In genomic region chr2:50045841-50046240, GRCm38 (mm10) we compare ENCODE assay signal across 24 mouse cellular contexts. TPM values are rescaled to one million over a fixed set of nuclear protein-coding genes. Genes with fewer than 3 reads are reported as not detected.
DNase-seq lines count a peak whose midpoint lies in the region; ATAC-seq and TF ChIP-seq lines count a peak whose summit lies in the region.
"Had no signal": no experiment of that assay in that cellular context is flagged by ENCODE, and none has a peak within 500 bp of the region (broad histone marks: within the 10 kb centered on the region; RNA-seq: fewer than 3 reads in every experiment).

No protein-coding gene starts in this region.

- H3K36me3 ChIP-seq in forebrain, embryonic 12.5 days (replicated peaks) = no peaks in the 10 kb centered on the region
- no peaks in the 10 kb centered on the region for H3K36me3 ChIP-seq in forebrain, embryonic 11.5 days (ENCODE audit: control insufficient read depth, insufficient read depth, low read length)
- H3K36me3 ChIP-seq in forebrain, embryonic 14.5 days (ENCODE audit: control insufficient read depth, insufficient read depth, low read length) = no peaks in the 10 kb centered on the region
- no peaks in the 10 kb centered on the region for H3K36me3 ChIP-seq in forebrain, postnatal 0 days (ENCODE audit: insufficient read depth)
- no peaks in the 10 kb centered on the region for H3K36me3 ChIP-seq in forebrain, embryonic 16.5 days (ENCODE audit: control insufficient read depth, insufficient read depth)
- no peaks in the 10 kb centered on the region for H3K36me3 ChIP-seq in lung, postnatal 0 days (ENCODE audit: insufficient read depth, low read length)
- H3K36me3 ChIP-seq: embryonic facial prominence, embryonic 10.5 days; embryonic facial prominence, embryonic 12.5 days; G1E had no signal

- peak overlapping the region; percentile 13; the same call in 1 of the 2 replicates for H3K27ac ChIP-seq in forebrain, embryonic 12.5 days
- H3K27ac ChIP-seq in forebrain, embryonic 11.5 days (ENCODE audit: low read depth, low read length) = no peak overlapping the region
- H3K27ac ChIP-seq in forebrain, embryonic 14.5 days (ENCODE audit: low read depth, low read length) = peak overlapping the region; percentile 81; the same call in 1 of the 2 replicates
- H3K27ac ChIP-seq in forebrain, postnatal 0 days (ENCODE audit: low read depth, low read length) = no peak overlapping the region
- H3K27ac ChIP-seq in forebrain, embryonic 16.5 days (ENCODE audit: low read length) = 0 out of 2 replicates have a peak overlapping the region, but pooled peaks have one; percentile 34
- H3K27ac ChIP-seq in lung, postnatal 0 days (ENCODE audit: low read length) = no peak overlapping the region
- H3K27ac ChIP-seq: embryonic facial prominence, embryonic 10.5 days; embryonic facial prominence, embryonic 12.5 days had no signal

- H3K27me3 ChIP-seq in forebrain, embryonic 12.5 days = 0 out of 2 replicates have a peak, but pooled peaks cover 3% of the 10 kb centered on the region
- H3K27me3 ChIP-seq in forebrain, embryonic 11.5 days (ENCODE audit: control insufficient read depth, insufficient read depth, low read length) = no peaks in the 10 kb centered on the region
- no peaks in the 10 kb centered on the region for H3K27me3 ChIP-seq in forebrain, embryonic 14.5 days (replicated peaks; ENCODE audit: control insufficient read depth, insufficient read depth, low read length)
- no peaks in the 10 kb centered on the region for H3K27me3 ChIP-seq in forebrain, postnatal 0 days (ENCODE audit: insufficient read depth, low read length)
- no peaks in the 10 kb centered on the region for H3K27me3 ChIP-seq in forebrain, embryonic 16.5 days (replicated peaks; ENCODE audit: control insufficient read depth, insufficient read depth, low read length)
- no peaks in the 10 kb centered on the region for H3K27me3 ChIP-seq in lung, postnatal 0 days (replicated peaks; ENCODE audit: insufficient read depth, low read length)
- H3K27me3 ChIP-seq: CH12.LX; embryonic facial prominence, embryonic 12.5 days had no signal

- DNase-seq in forebrain, embryonic 11.5 days (ENCODE audit: low spot score) = no peak
- DNase-seq in forebrain, embryonic 14.5 days (ENCODE audit: low spot score) = no peak
- no peak for DNase-seq in forebrain, postnatal 0 days
- peak; percentile 91 for DNase-seq in retina, postnatal 1 day
- no peak for DNase-seq in thymus, postnatal 36 days
- no peak for DNase-seq in lung, postnatal 0 days (ENCODE audit: low spot score)
- DNase-seq: adrenal gland, adult 2 months; adrenal gland, postnatal 10 days; adrenal gland, postnatal 25 days; B cell, adult 2 months; cerebellum, adult 11 months; cerebellum, adult 18-20 months; cerebellum, adult 8-10 months; cerebellum, adult 9-11 months; cerebellum, postnatal 14 days; cerebellum, postnatal 36 days had no signal

- TF ChIP-seq CTCF in forebrain, postnatal 0 days (IDR thresholded peaks at IDR 0.05; ENCODE audit: low read depth) = no peak
- no peak for TF ChIP-seq CTCF in lung, postnatal 0 days (IDR thresholded peaks at IDR 0.05)

- no peak for TF ChIP-seq EP300 in lung, postnatal 0 days (IDR thresholded peaks at IDR 0.05)

- no peaks in the 10 kb centered on the region for H3K9me3 ChIP-seq in forebrain, embryonic 12.5 days
- H3K9me3 ChIP-seq in forebrain, embryonic 11.5 days (ENCODE audit: control insufficient read depth, low read length) = no peaks in the 10 kb centered on the region
- H3K9me3 ChIP-seq in forebrain, embryonic 14.5 days (replicated peaks; ENCODE audit: control insufficient read depth, low read length) = no peaks in the 10 kb centered on the region
- no peaks in the 10 kb centered on the region for H3K9me3 ChIP-seq in forebrain, postnatal 0 days (ENCODE audit: low read length)
- H3K9me3 ChIP-seq in forebrain, embryonic 16.5 days (ENCODE audit: control insufficient read depth, low read length) = no peaks in the 10 kb centered on the region; the same call in 1 of the 2 replicates
- H3K9me3 ChIP-seq in lung, postnatal 0 days (ENCODE audit: low read length) = no peaks in the 10 kb centered on the region
- H3K9me3 ChIP-seq: embryonic facial prominence, embryonic 10.5 days; embryonic facial prominence, embryonic 12.5 days had no signal

- ATAC-seq in forebrain, embryonic 12.5 days (ENCODE audit: low FRiP score) = no peak
- no peak for ATAC-seq in forebrain, embryonic 11.5 days (replicated peaks; ENCODE audit: low FRiP score)
- no peak for ATAC-seq in forebrain, embryonic 14.5 days
- no peak for ATAC-seq in forebrain, postnatal 0 days
- ATAC-seq in forebrain, embryonic 16.5 days = no peak
- no peak for ATAC-seq in lung, postnatal 0 days
- ATAC-seq: CD4-positive, CD25-positive, alpha-beta regulatory T cell, adult 4 months had no signal

- H3K4me3 ChIP-seq in forebrain, embryonic 12.5 days (replicated peaks) = no peak overlapping the region
- no peak overlapping the region for H3K4me3 ChIP-seq in forebrain, embryonic 11.5 days (ENCODE audit: low read depth, low read length)
- no peak overlapping the region for H3K4me3 ChIP-seq in forebrain, embryonic 14.5 days (ENCODE audit: low read depth, low read length)
- H3K4me3 ChIP-seq in forebrain, postnatal 0 days (ENCODE audit: low read depth, low read length) = no peak overlapping the region
- H3K4me3 ChIP-seq in forebrain, embryonic 16.5 days (replicated peaks; ENCODE audit: low read length) = no peak overlapping the region
- no peak overlapping the region for H3K4me3 ChIP-seq in lung, postnatal 0 days (ENCODE audit: low read depth, low read length)
- H3K4me3 ChIP-seq: embryonic facial prominence, embryonic 10.5 days; embryonic facial prominence, embryonic 12.5 days had no signal

- H3K9ac ChIP-seq in forebrain, embryonic 12.5 days = no peak overlapping the region
- H3K9ac ChIP-seq in forebrain, embryonic 11.5 days (ENCODE audit: low read length) = no peak overlapping the region
- no peak overlapping the region for H3K9ac ChIP-seq in forebrain, embryonic 14.5 days (ENCODE audit: low read length)
- H3K9ac ChIP-seq in forebrain, postnatal 0 days = no peak overlapping the region
- no peak overlapping the region for H3K9ac ChIP-seq in forebrain, embryonic 16.5 days (replicated peaks; ENCODE audit: low read depth, low read length)
- H3K9ac ChIP-seq in lung, postnatal 0 days (replicated peaks; ENCODE audit: low read depth) = no peak overlapping the region
- H3K9ac ChIP-seq: embryonic facial prominence, embryonic 12.5 days had no signal

- 62% methylated on average over 4 of the region's 4 CpGs for WGBS in forebrain, embryonic 12.5 days
- 72% methylated on average over 4 of the region's 4 CpGs for WGBS in forebrain, embryonic 11.5 days
- WGBS in forebrain, embryonic 14.5 days = 43% methylated on average over 4 of the region's 4 CpGs
- WGBS in forebrain, postnatal 0 days = 43% methylated on average over 4 of the region's 4 CpGs
- WGBS in forebrain, embryonic 16.5 days = 41% methylated on average over 4 of the region's 4 CpGs
- 84% methylated on average over 4 of the region's 4 CpGs for WGBS in lung, postnatal 0 days

- no peak overlapping the region for H3K4me2 ChIP-seq in forebrain, embryonic 12.5 days
- H3K4me2 ChIP-seq in forebrain, embryonic 11.5 days (ENCODE audit: low read depth, low read length, severe bottlenecking) = no peak overlapping the region
- no peak overlapping the region for H3K4me2 ChIP-seq in forebrain, embryonic 14.5 days (ENCODE audit: low read length)
- H3K4me2 ChIP-seq in forebrain, postnatal 0 days (ENCODE audit: low read depth) = no peak overlapping the region
- no peak overlapping the region for H3K4me2 ChIP-seq in forebrain, embryonic 16.5 days (ENCODE audit: low read length)
- H3K4me2 ChIP-seq in lung, postnatal 0 days (replicated peaks; ENCODE audit: low read depth, low read length) = no peak overlapping the region
- H3K4me2 ChIP-seq: embryonic facial prominence, embryonic 12.5 days had no signal

- H3K4me1 ChIP-seq in forebrain, embryonic 12.5 days = no peaks in the 10 kb centered on the region; the same call in 1 of the 2 replicates
- 0 out of 2 replicates have a peak, but pooled peaks cover 2% of the 10 kb centered on the region for H3K4me1 ChIP-seq in forebrain, embryonic 11.5 days (replicated peaks; ENCODE audit: control insufficient read depth, insufficient read depth, low read length)
- H3K4me1 ChIP-seq in forebrain, embryonic 14.5 days (ENCODE audit: control insufficient read depth, insufficient read depth, low read length) = peaks cover 10% of the 10 kb centered on the region
- H3K4me1 ChIP-seq in forebrain, postnatal 0 days (ENCODE audit: insufficient read depth) = 0 out of 2 replicates have a peak, but pooled peaks cover 11% of the 10 kb centered on the region
- peaks cover 17% of the 10 kb centered on the region for H3K4me1 ChIP-seq in forebrain, embryonic 16.5 days (replicated peaks; ENCODE audit: control insufficient read depth, insufficient read depth, low read length)
- H3K4me1 ChIP-seq in lung, postnatal 0 days (ENCODE audit: insufficient read depth, low read depth, low read length) = no peaks in the 10 kb centered on the region
- H3K4me1 ChIP-seq: embryonic facial prominence, embryonic 12.5 days had no signal

RNA-seq across cellular contexts. Expression of gene Lypd6, which starts 20.4 kb away (rescaled TPM):
- 8.2 and 9.6 TPM in 2 replicates for polyA plus RNA-seq in forebrain, embryonic 12.5 days (2016; fragmentation: Nextera tagmentation; extraction: Ambion mirVana)
- 10.3 and 13.3 TPM in 2 replicates for polyA plus RNA-seq in forebrain, embryonic 11.5 days (2014; fragmentation: Nextera tagmentation; extraction: Ambion mirVana)
- 15.9 and 16.5 TPM in 2 replicates for polyA plus RNA-seq in forebrain, embryonic 14.5 days (2014; fragmentation: Nextera tagmentation; extraction: Ambion mirVana)
- 12.2 and 19.2 TPM in 2 replicates for total RNA-seq in forebrain, postnatal 0 days (2014; rRNA removed)
- 14.1 and 17.2 TPM in 2 replicates for polyA plus RNA-seq in forebrain, postnatal 0 days (2015; fragmentation: Nextera tagmentation; extraction: Ambion mirVana)
- 14.3 and 18.3 TPM in 2 replicates for polyA plus RNA-seq in forebrain, embryonic 16.5 days (2015; fragmentation: Nextera tagmentation; extraction: Ambion mirVana)
- polyA plus RNA-seq in lung, postnatal 0 days (2015; fragmentation: Nextera tagmentation; extraction: Ambion mirVana) = 0.78 and 1.1 TPM in 2 replicates
- total RNA-seq: CH12.LX; common myeloid progenitor, adult 5-6 weeks; G1E had no signal
- polyA plus RNA-seq: CD4-positive, CD25-positive, alpha-beta regulatory T cell, adult 4 months; G1E had no signal

Comparison
In these comparisons a context has a peak if more than half of its experiments do, and no peak if none do; other contexts are left out.
1. H3K27ac ChIP-seq: peak in forebrain, embryonic 12.5 days (single experiment), forebrain, embryonic 14.5 days (single experiment) and forebrain, embryonic 16.5 days (single experiment); none in forebrain, embryonic 11.5 days (single experiment), forebrain, postnatal 0 days (single experiment) and lung, postnatal 0 days (single experiment).